Mouse (Mus musculus) E14TG2a.4 (cell line): ENCODE results near the gene Psmg1.

Experiments
- CTCF ChIP-seq: conservative IDR thresholded peaks from 2 replicates; pipeline ENCODE4 v1.5.1; 2014; ENCODE audit warnings: low read length
- NANOG ChIP-seq: IDR thresholded peaks from 2 replicates; pipeline ENCODE4 v1.6.1; 2014; ENCODE audit warnings: borderline replicate concordance, low read length, mixed read lengths
- POU5F1 ChIP-seq: IDR thresholded peaks from 2 replicates; pipeline ENCODE4 v1.6.1; 2014; ENCODE audit warnings: low read length, borderline replicate concordance

DNA sequence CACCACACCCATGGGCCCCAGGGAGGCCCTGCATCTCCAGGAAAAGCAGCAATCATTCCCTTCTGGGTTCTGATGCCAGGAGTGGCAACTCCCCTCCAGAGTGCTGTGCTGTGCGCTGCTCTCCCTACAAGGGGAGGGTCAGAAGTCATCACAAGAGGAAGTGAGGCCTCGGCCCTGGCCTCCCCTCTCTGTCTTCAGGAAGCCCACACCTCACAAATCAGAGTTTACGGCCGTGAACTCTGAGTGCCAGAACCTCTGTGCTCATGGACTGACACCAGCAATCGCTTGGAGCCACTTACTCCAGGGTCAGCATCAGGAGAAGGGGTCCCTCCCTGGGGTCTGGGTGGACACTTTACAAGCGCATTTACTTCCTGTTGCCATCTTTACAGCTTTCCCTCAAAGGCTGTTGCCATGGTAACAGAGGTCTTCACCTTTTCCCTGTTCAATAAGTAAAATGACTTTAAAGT lies 55.2 kb downstream of the Psmg1 start:
- TF ChIP-seq CTCF (no peak), NANOG (no peak), POU5F1 (no peak)
